25 mouse cellular contexts compared by ENCODE assay signal in the genomic region with DNA sequence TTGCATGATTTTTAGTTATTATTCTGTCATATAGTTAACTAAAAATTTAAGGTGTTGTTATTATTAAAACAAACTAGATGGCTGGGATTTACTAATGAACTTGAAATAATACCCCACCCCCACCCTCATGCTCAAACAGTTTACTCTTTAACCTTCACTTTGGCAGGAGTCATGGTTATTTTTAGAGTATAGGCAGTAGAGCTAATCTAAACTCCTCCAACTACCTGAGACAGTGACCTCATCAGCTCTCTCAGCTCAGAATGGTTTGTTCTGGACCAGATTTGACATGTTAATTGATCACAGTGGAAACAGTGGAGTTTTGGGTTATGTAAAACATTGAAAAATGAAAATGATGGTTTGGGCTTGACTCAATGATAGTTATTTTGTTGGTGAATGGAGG. TPM values are rescaled to one million over a fixed set of nuclear protein-coding genes. Genes with fewer than 3 reads are reported as not detected.
DNase-seq lines count a peak whose midpoint lies in the region; ATAC-seq and TF ChIP-seq lines count a peak whose summit lies in the region.
"Had no signal": no experiment of that assay in that cellular context is flagged by ENCODE, and none has a peak within 500 bp of the region (broad histone marks: within the 10 kb centered on the region; RNA-seq: fewer than 3 reads in every experiment).

No protein-coding gene starts in this region.

- intact Hi-C loops in left cerebral cortex, postnatal 25 days (cut with DNase I), result no loop called here

- TF ChIP-seq CTCF in intestine, postnatal 0 days (IDR thresholded peaks at IDR 0.05; ENCODE audit: low read depth), result no peak
- TF ChIP-seq CTCF in lung, embryonic 14.5 days (IDR thresholded peaks at IDR 0.05; ENCODE audit: low read depth), result no peak
- no peak for TF ChIP-seq CTCF in lung, adult 2 months (IDR thresholded peaks at IDR 0.05; ENCODE audit: insufficient read depth, low read length)

- no peak overlapping the region for H3K4me3 ChIP-seq in heart, embryonic 11.5 days (ENCODE audit: low read depth, low read length)
- H3K4me3 ChIP-seq in intestine, embryonic 14.5 days (ENCODE audit: low read depth, low read length), result no peak overlapping the region
- H3K4me3 ChIP-seq in intestine, postnatal 0 days (ENCODE audit: low read depth, low read length), result no peak overlapping the region
- H3K4me3 ChIP-seq in lung, embryonic 14.5 days (ENCODE audit: low read depth, low read length), result no peak overlapping the region
- no peak overlapping the region for H3K4me3 ChIP-seq in lung, adult 2 months (replicated peaks; ENCODE audit: extremely low read depth, low read depth, low read length)
- H3K4me3 ChIP-seq: embryonic facial prominence, embryonic 12.5 days; erythroblast, embryonic 14.5 days; forebrain, embryonic 13.5 days; hindbrain, embryonic 12.5 days; liver, embryonic 13.5 days; megakaryocyte, embryonic 14.5 days; midbrain, embryonic 15.5 days; myocyte; neural tube, embryonic 15.5 days; stomach, embryonic 15.5 days had no signal

- H3K4me1 ChIP-seq in heart, embryonic 11.5 days (ENCODE audit: control insufficient read depth, insufficient read depth, low read length), result peaks cover 7% of the 10 kb centered on the region; the same call in 1 of the 2 replicates
- H3K4me1 ChIP-seq in intestine, embryonic 14.5 days (replicated peaks; ENCODE audit: control insufficient read depth, insufficient read depth, low read length), result peaks cover 3% of the 10 kb centered on the region
- H3K4me1 ChIP-seq in intestine, postnatal 0 days (replicated peaks; ENCODE audit: control insufficient read depth, insufficient read depth, low read length), result no peaks in the 10 kb centered on the region; the same call in 1 of the 2 replicates
- no peaks in the 10 kb centered on the region for H3K4me1 ChIP-seq in lung, embryonic 14.5 days (ENCODE audit: insufficient read depth)
- H3K4me1 ChIP-seq in lung, adult 2 months (ENCODE audit: control insufficient read depth, insufficient read depth, low read length), result peaks cover 2% of the 10 kb centered on the region
- H3K4me1 ChIP-seq: embryonic facial prominence, embryonic 12.5 days; stomach, embryonic 15.5 days had no signal

- no peak overlapping the region for H3K9ac ChIP-seq in heart, embryonic 11.5 days (ENCODE audit: low read depth, low read length)
- H3K9ac ChIP-seq in intestine, embryonic 14.5 days (ENCODE audit: low read length), result no peak overlapping the region
- H3K9ac ChIP-seq in intestine, postnatal 0 days (ENCODE audit: low read depth, low read length), result no peak overlapping the region
- no peak overlapping the region for H3K9ac ChIP-seq in lung, embryonic 14.5 days
- H3K9ac ChIP-seq: embryonic facial prominence, embryonic 12.5 days; forebrain, embryonic 13.5 days; hindbrain, embryonic 12.5 days; liver, embryonic 13.5 days; midbrain, embryonic 15.5 days; neural tube, embryonic 15.5 days; stomach, embryonic 15.5 days had no signal

- no peaks in the 10 kb centered on the region for H3K27me3 ChIP-seq in heart, embryonic 11.5 days (ENCODE audit: control insufficient read depth, insufficient read depth, low read length)
- no peaks in the 10 kb centered on the region for H3K27me3 ChIP-seq in intestine, embryonic 14.5 days (replicated peaks; ENCODE audit: control insufficient read depth, insufficient read depth, low read length)
- no peaks in the 10 kb centered on the region for H3K27me3 ChIP-seq in intestine, postnatal 0 days (replicated peaks; ENCODE audit: control insufficient read depth, insufficient read depth, low read length)
- no peaks in the 10 kb centered on the region for H3K27me3 ChIP-seq in lung, embryonic 14.5 days (ENCODE audit: insufficient read depth, low read length)
- H3K27me3 ChIP-seq: embryonic facial prominence, embryonic 12.5 days; forebrain, embryonic 13.5 days; hindbrain, embryonic 12.5 days; liver, embryonic 13.5 days; megakaryocyte, embryonic 14.5 days; midbrain, embryonic 15.5 days; neural tube, embryonic 15.5 days; stomach, embryonic 15.5 days had no signal

- peaks cover 6% of the 10 kb centered on the region for H3K36me3 ChIP-seq in heart, embryonic 11.5 days (ENCODE audit: control insufficient read depth, insufficient read depth, low read length)
- peaks cover 22% of the 10 kb centered on the region for H3K36me3 ChIP-seq in intestine, embryonic 14.5 days (ENCODE audit: control insufficient read depth, insufficient read depth, low read length)
- H3K36me3 ChIP-seq in intestine, postnatal 0 days (ENCODE audit: control insufficient read depth, insufficient read depth), result peaks cover 10% of the 10 kb centered on the region
- peaks cover 39% of the 10 kb centered on the region for H3K36me3 ChIP-seq in lung, embryonic 14.5 days (ENCODE audit: insufficient read depth)

- H3K27ac ChIP-seq in heart, embryonic 11.5 days (ENCODE audit: low read depth, low read length), result peak overlapping the region; percentile 70
- no peak overlapping the region for H3K27ac ChIP-seq in intestine, embryonic 14.5 days (ENCODE audit: low read depth)
- no peak overlapping the region for H3K27ac ChIP-seq in intestine, postnatal 0 days (ENCODE audit: low read depth, low read length)
- peak overlapping the region; percentile 0; the same call in 1 of the 2 replicates for H3K27ac ChIP-seq in lung, embryonic 14.5 days (ENCODE audit: low read depth)
- H3K27ac ChIP-seq: embryonic facial prominence, embryonic 12.5 days; forebrain, embryonic 13.5 days; hindbrain, embryonic 12.5 days; kidney, postnatal 0 days; liver, embryonic 13.5 days; midbrain, embryonic 15.5 days; neural tube, embryonic 15.5 days; stomach, embryonic 15.5 days had no signal

- no peak for TF ChIP-seq POLR2A in lung, adult 2 months (IDR thresholded peaks at IDR 0.05; ENCODE audit: borderline replicate concordance, extremely low read depth, low read depth, low read length)

- H3K4me2 ChIP-seq in heart, embryonic 11.5 days, result peak overlapping the region; percentile 27; the same call in 1 of the 2 replicates
- H3K4me2 ChIP-seq in intestine, embryonic 14.5 days (ENCODE audit: low read length), result 0 out of 2 replicates have a peak overlapping the region, but pooled peaks have one; percentile 7
- H3K4me2 ChIP-seq in intestine, postnatal 0 days (replicated peaks; ENCODE audit: low read depth), result no peak overlapping the region
- H3K4me2 ChIP-seq in lung, embryonic 14.5 days, result no peak overlapping the region
- H3K4me2 ChIP-seq: embryonic facial prominence, embryonic 12.5 days; forebrain, embryonic 13.5 days; hindbrain, embryonic 12.5 days; liver, embryonic 13.5 days; midbrain, embryonic 15.5 days; neural tube, embryonic 15.5 days; stomach, embryonic 15.5 days had no signal

- no peaks in the 10 kb centered on the region for H3K9me3 ChIP-seq in heart, embryonic 11.5 days (replicated peaks; ENCODE audit: control insufficient read depth, low read length)
- no peaks in the 10 kb centered on the region for H3K9me3 ChIP-seq in intestine, embryonic 14.5 days (ENCODE audit: control insufficient read depth, low read length)
- no peaks in the 10 kb centered on the region for H3K9me3 ChIP-seq in intestine, postnatal 0 days (ENCODE audit: control insufficient read depth)
- H3K9me3 ChIP-seq in lung, embryonic 14.5 days (ENCODE audit: low read depth, low read length), result no peaks in the 10 kb centered on the region
- H3K9me3 ChIP-seq: embryonic facial prominence, embryonic 12.5 days; forebrain, embryonic 13.5 days; hindbrain, embryonic 12.5 days; liver, embryonic 13.5 days; megakaryocyte, embryonic 14.5 days; midbrain, embryonic 15.5 days; neural tube, embryonic 15.5 days; stomach, embryonic 15.5 days had no signal

- DNase-seq in heart, adult 9 months (ENCODE audit: low spot score in 2 of 2), result no peak
- no peak for DNase-seq in intestine, embryonic 14.5 days (ENCODE audit: low spot score)
- no peak for DNase-seq in lung, embryonic 14.5 days
- DNase-seq in lung, adult 2 months, result no peak
- DNase-seq in left cerebral cortex, postnatal 25 days (ENCODE audit: low spot score in 2 of 2), result no peak
- DNase-seq: adrenal gland, postnatal 25 days; B cell, adult 2 months; cerebellum, adult 11 months; cerebellum, postnatal 10 days; gastrocnemius, postnatal 25 days; left cerebral cortex, postnatal 4 days; liver, embryonic 13.5 days; lung, postnatal 14 days had no signal

- peak; percentile 33 for ATAC-seq in heart, embryonic 11.5 days (replicated peaks; ENCODE audit: insufficient number of reproducible peaks, low FRiP score, low TSS enrichment)
- no peak for ATAC-seq in intestine, embryonic 14.5 days (replicated peaks; ENCODE audit: low FRiP score, low TSS enrichment, low read depth)
- no peak for ATAC-seq in intestine, postnatal 0 days
- ATAC-seq in lung, embryonic 14.5 days (ENCODE audit: insufficient read depth), result no peak
- ATAC-seq: forebrain, embryonic 13.5 days; midbrain, embryonic 15.5 days had no signal

RNA-seq across cellular contexts. Expression of a gene that starts 12.6 kb away (rescaled TPM):
- polyA plus RNA-seq in heart, embryonic 11.5 days (2014; fragmentation: Nextera tagmentation; extraction: Ambion mirVana), result 85.4 and 105 TPM in 2 replicates
- 102 and 114 TPM in 2 replicates for polyA plus RNA-seq in intestine, embryonic 14.5 days (2014; fragmentation: Nextera tagmentation; extraction: Ambion mirVana)
- 48.6 and 50.8 TPM in 2 replicates for polyA plus RNA-seq in intestine, postnatal 0 days (2015; fragmentation: Nextera tagmentation; extraction: Ambion mirVana)
- 108 and 111 TPM in 2 replicates for polyA plus RNA-seq in lung, embryonic 14.5 days (2014; fragmentation: Nextera tagmentation; extraction: Ambion mirVana)
- polyA plus RNA-seq in lung, adult 2 months (2012; rRNA removed), result 58.0 and 74.9 TPM in 2 replicates
- 100 to 1,000 TPM; 105 to 108 TPM for total RNA-seq in left cerebral cortex, postnatal 25 days (2021)

RNA-seq across cellular contexts. Expression of a gene that starts 34.0 kb away (rescaled TPM):
- 120 and 139 TPM in 2 replicates for polyA plus RNA-seq in heart, embryonic 11.5 days (2014; fragmentation: Nextera tagmentation; extraction: Ambion mirVana)
- 140 TPM in 2 replicates for polyA plus RNA-seq in intestine, embryonic 14.5 days (2014; fragmentation: Nextera tagmentation; extraction: Ambion mirVana)
- 132 and 134 TPM in 2 replicates for polyA plus RNA-seq in intestine, postnatal 0 days (2015; fragmentation: Nextera tagmentation; extraction: Ambion mirVana)
- 110 and 112 TPM in 2 replicates for polyA plus RNA-seq in lung, embryonic 14.5 days (2014; fragmentation: Nextera tagmentation; extraction: Ambion mirVana)
- 47.4 and 63.0 TPM in 2 replicates for polyA plus RNA-seq in lung, adult 2 months (2012; rRNA removed)
- total RNA-seq in left cerebral cortex, postnatal 25 days (2021), result 10 to 100 TPM; 95.2 to 97.2 TPM

RNA-seq across cellular contexts. Expression of a gene that starts 46.1 kb away (rescaled TPM):
- 121 and 147 TPM in 2 replicates for polyA plus RNA-seq in heart, embryonic 11.5 days (2014; fragmentation: Nextera tagmentation; extraction: Ambion mirVana)
- 87.4 and 93.1 TPM in 2 replicates for polyA plus RNA-seq in intestine, embryonic 14.5 days (2014; fragmentation: Nextera tagmentation; extraction: Ambion mirVana)
- 44.5 and 44.9 TPM in 2 replicates for polyA plus RNA-seq in intestine, postnatal 0 days (2015; fragmentation: Nextera tagmentation; extraction: Ambion mirVana)
- 128 and 140 TPM in 2 replicates for polyA plus RNA-seq in lung, embryonic 14.5 days (2014; fragmentation: Nextera tagmentation; extraction: Ambion mirVana)
- polyA plus RNA-seq in lung, adult 2 months (2012; rRNA removed), result 88.2 and 137 TPM in 2 replicates
- 100 to 1,000 TPM; 411 to 429 TPM for total RNA-seq in left cerebral cortex, postnatal 25 days (2021)

RNA-seq across cellular contexts. Expression of a gene that starts 59.2 kb away (rescaled TPM):
- polyA plus RNA-seq in heart, embryonic 11.5 days (2014; fragmentation: Nextera tagmentation; extraction: Ambion mirVana), result 205 and 230 TPM in 2 replicates
- polyA plus RNA-seq in intestine, embryonic 14.5 days (2014; fragmentation: Nextera tagmentation; extraction: Ambion mirVana), result 19.1 and 20.4 TPM in 2 replicates
- 21.5 and 22.8 TPM in 2 replicates for polyA plus RNA-seq in intestine, postnatal 0 days (2015; fragmentation: Nextera tagmentation; extraction: Ambion mirVana)
- 5.0 and 5.9 TPM in 2 replicates for polyA plus RNA-seq in lung, embryonic 14.5 days (2014; fragmentation: Nextera tagmentation; extraction: Ambion mirVana)
- polyA plus RNA-seq in lung, adult 2 months (2012; rRNA removed), result 3.2 and 49.0 TPM in 2 replicates
- under 1 TPM in 1 of 2 experiments, not detected in 1; 0.34 TPM for total RNA-seq in left cerebral cortex, postnatal 25 days (2021)
- total RNA-seq: adrenal gland, postnatal 25 days had no signal
- polyA plus RNA-seq: erythroblast, embryonic 14.5 days had no signal

Comparison
In these comparisons a context has a peak if more than half of its experiments do, and no peak if none do; other contexts are left out.
1. H3K4me2 ChIP-seq: peak in heart, embryonic 11.5 days (single experiment) and intestine, embryonic 14.5 days (single experiment); none in intestine, postnatal 0 days (single experiment) and lung, embryonic 14.5 days (single experiment).
2. H3K27ac ChIP-seq: peak in heart, embryonic 11.5 days (single experiment) and lung, embryonic 14.5 days (single experiment); none in intestine, embryonic 14.5 days (single experiment) and intestine, postnatal 0 days (single experiment).